25 mouse cellular contexts compared by ENCODE assay signal in the genomic region with DNA sequence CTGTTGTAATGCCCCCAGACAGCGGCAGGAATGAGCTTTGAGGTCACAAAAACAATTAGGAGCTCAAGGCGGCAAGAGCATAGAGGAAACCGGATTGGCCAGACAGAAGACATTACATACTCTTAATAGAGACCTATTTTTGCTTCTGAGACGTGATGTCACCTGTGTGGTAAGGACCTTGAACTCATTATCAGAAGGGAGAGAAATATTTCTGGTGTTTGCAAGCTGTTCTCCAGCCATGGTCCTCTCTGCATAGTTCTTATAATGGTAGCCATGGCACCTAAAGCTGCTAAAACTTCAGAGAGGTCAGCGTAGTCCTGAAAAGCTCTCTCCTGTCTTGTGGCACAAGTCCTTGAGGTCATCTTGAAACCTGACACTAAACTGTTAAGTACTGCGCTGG.
"Had no signal": no experiment of that assay in that cellular context is flagged by ENCODE, and none has a peak within 500 bp of the region (broad histone marks: within the 10 kb centered on the region; RNA-seq: fewer than 3 reads in every experiment).

No protein-coding gene starts in this region.

- H3K4me3 ChIP-seq: gastrocnemius, adult 2 months; heart, embryonic 10.5 days; heart, embryonic 12.5 days; hindbrain, embryonic 10.5 days; hindbrain, embryonic 12.5 days; limb, embryonic 10.5 days; limb, embryonic 12.5 days; liver, embryonic 13.5 days; liver, embryonic 15.5 days had no signal

- H3K4me2 ChIP-seq: heart, embryonic 12.5 days; hindbrain, embryonic 12.5 days; hindbrain, embryonic 14.5 days; limb, embryonic 12.5 days; liver, embryonic 11.5 days; liver, embryonic 13.5 days; liver, embryonic 15.5 days had no signal

- H3K27me3 ChIP-seq: heart, embryonic 12.5 days; hindbrain, embryonic 12.5 days; limb, embryonic 12.5 days; liver, embryonic 13.5 days; liver, embryonic 15.5 days had no signal

- H3K4me1 ChIP-seq: limb, embryonic 12.5 days; liver, embryonic 13.5 days; liver, embryonic 15.5 days had no signal

- ATAC-seq: hindbrain, embryonic 16.5 days; inflammation-experienced regulatory T-cells, adult 6 months; intestine, embryonic 16.5 days had no signal

- H3K36me3 ChIP-seq: hindbrain, embryonic 10.5 days; hindbrain, embryonic 12.5 days; liver, embryonic 13.5 days; liver, embryonic 15.5 days had no signal

- H3K9ac ChIP-seq: heart, embryonic 12.5 days; hindbrain, embryonic 12.5 days; hindbrain, embryonic 14.5 days; limb, embryonic 12.5 days; liver, embryonic 13.5 days; liver, embryonic 15.5 days had no signal

- H3K27ac ChIP-seq: gastrocnemius, adult 2 months; heart, embryonic 10.5 days; hindbrain, embryonic 10.5 days; hindbrain, embryonic 12.5 days; hindbrain, embryonic 14.5 days; limb, embryonic 10.5 days; limb, embryonic 12.5 days; liver, embryonic 13.5 days; liver, embryonic 15.5 days had no signal

- H3K9me3 ChIP-seq: liver, embryonic 13.5 days; liver, embryonic 15.5 days had no signal

- DNase-seq: gastrocnemius, adult 2 months; gastrocnemius, postnatal 10 days; gastrocnemius, postnatal 25 days; heart, adult 18-20 months; heart, postnatal 10 days; heart, postnatal 4 days; kidney, adult 18-20 months; kidney, adult 8-10 months; kidney, postnatal 10 days; kidney, postnatal 25 days; kidney, postnatal 4 days; liver; liver, embryonic 13.5 days had no signal
